Mouse (Mus musculus) limb, embryonic 13.5 days (tissue): ENCODE results near the gene Mapk8ip2. TPM values are rescaled to one million over a fixed set of nuclear protein-coding genes. Genes with fewer than 3 reads are reported as not detected.

Source experiments
- ATAC-seq: fragments of 200-750 bp; cut with Nextera tagmentation; 2 replicates; pipeline ENCODE4 v1.8.0; 2017; ENCODE audit warnings: low read depth, moderate number of reproducible peaks, moderate TSS enrichment; ENCODE audit not compliant: low FRiP score
- H3K27ac ChIP-seq: fragments of 300-500 bp; sonication (generic); 2 replicates; pipeline ENCODE4 v1.5.1; 2015; ENCODE audit warnings: inconsistent platforms, mild to moderate bottlenecking, moderate library complexity
- H3K27me3 ChIP-seq: fragments of 300-500 bp; sonication (generic); 2 replicates; pipeline ENCODE4 v1.6.1; 2015; ENCODE audit warnings: mild to moderate bottlenecking, inconsistent platforms
- H3K36me3 ChIP-seq: fragments of 300-500 bp; sonication (generic); 2 replicates; pipeline ENCODE4 v1.6.1; 2015; ENCODE audit warnings: inconsistent platforms, mild to moderate bottlenecking, moderate library complexity
- H3K4me1 ChIP-seq: fragments of 300-500 bp; sonication (generic); 2 replicates; pipeline ENCODE4 v1.6.1; 2015; ENCODE audit warnings: inconsistent platforms
- H3K4me2 ChIP-seq: fragments of 300-500 bp; sonication (generic); replicated peaks from 2 replicates; pipeline ENCODE4 v1.6.1; 2015; ENCODE audit warnings: inconsistent platforms, mild to moderate bottlenecking, moderate library complexity
- H3K4me3 ChIP-seq: fragments of 300-500 bp; sonication (generic); 2 replicates; pipeline ENCODE4 v1.5.1; 2015; ENCODE audit warnings: moderate library complexity, mild to moderate bottlenecking, inconsistent platforms
- H3K9ac ChIP-seq: fragments of 300-500 bp; sonication (generic); 2 replicates; pipeline ENCODE4 v1.6.1; 2015; ENCODE audit warnings: mild to moderate bottlenecking, inconsistent platforms
- H3K9me3 ChIP-seq: fragments of 300-500 bp; sonication (generic); 2 replicates; pipeline ENCODE4 v1.6.1; 2016; ENCODE audit warnings: inconsistent platforms
- whole genome bisulfite sequencing: fragments of 180-500 bp; shearing (Covaris S2); methylation state at CpG from one replicate; pipeline ENCODE4 v1.1.7; 2015; 5-methylcytosine and 5-hydroxymethylcytosine counted together
- polyA plus RNA-seq: library from polyadenylated mRNA; unstranded; fragments of >200 nt; fragmentation: Nextera tagmentation; extraction: Ambion mirVana; gene quantifications from 2 replicates; pipeline ENCODE4 v1.2.1, GENCODE M21; 2015

Mapk8ip2 gene
- polyA plus RNA-seq, 1 experiment from 2014 or later, result 2.4 TPM

GRCm38 (mm10) chr15:89496841-89497240, 43.1 kb downstream of the Mapk8ip2 start:
- Histone ChIP-seq H3K9ac (no peak overlapping the region), H3K27ac (no peak overlapping the region), H3K9me3 (no peaks in the 10 kb centered on the region), H3K36me3 (no peaks in the 10 kb centered on the region), H3K4me1 (peaks cover 21% of the 10 kb centered on the region), H3K4me3 (no peak overlapping the region), H3K27me3 (peaks cover 41% of the 10 kb centered on the region), H3K4me2 (no peak overlapping the region)
- ATAC-seq, result no peak
- WGBS, result 30% methylated on average over 2 of the region's 2 CpGs

- Histone ChIP-seq H3K4me2 (no peak overlapping the region), H3K27me3 (peaks cover 41% of the 10 kb centered on the region)
Observed at GRCm38 (mm10) chr15:89497391-89498048, 43.8 kb downstream of the Mapk8ip2 start.

GRCm38 (mm10) chr15:89498049-89498960, 44.6 kb downstream of the Mapk8ip2 start:
- peaks cover 4% of the 10 kb centered on the region; the same call in 1 of the 2 replicates for H3K36me3 ChIP-seq
- H3K4me2 ChIP-seq, result peak overlapping the region; percentile 92
- ATAC-seq, result no peak
- WGBS, result 3% methylated on average over 37 of the region's 41 CpGs
- peak overlapping the region; percentile 73 for H3K4me3 ChIP-seq
- H3K27me3 ChIP-seq, result peaks cover 41% of the 10 kb centered on the region
- no peak overlapping the region for H3K27ac ChIP-seq
- peak overlapping the region; percentile 81 for H3K9ac ChIP-seq
- H3K4me1 ChIP-seq, result peaks cover 21% of the 10 kb centered on the region
- no peaks in the 10 kb centered on the region for H3K9me3 ChIP-seq

More at GRCm38 (mm10) chr15:89497391-89498048, 43.8 kb downstream of the Mapk8ip2 start:
- peak overlapping the region; percentile 73 for H3K4me3 ChIP-seq
- WGBS, result 25% methylated on average over 4 of the region's 4 CpGs
- no peak overlapping the region for H3K27ac ChIP-seq
- H3K4me1 ChIP-seq, result peaks cover 21% of the 10 kb centered on the region
- H3K36me3 ChIP-seq, result no peaks in the 10 kb centered on the region
- no peak overlapping the region for H3K9ac ChIP-seq
- no peaks in the 10 kb centered on the region for H3K9me3 ChIP-seq
- no peak for ATAC-seq

- 1% methylated on average over 26 of the region's 72 CpGs for WGBS
- peaks cover 12% of the 10 kb centered on the region for H3K36me3 ChIP-seq
- peaks cover 21% of the 10 kb centered on the region for H3K4me1 ChIP-seq
Observed at GRCm38 (mm10) chr15:89498961-89499688, 45.4 kb downstream of the Mapk8ip2 start, which contains the start of gene Shank3. Gene Shank3 (plus strand): TSS chr15:89499623.

GRCm38 (mm10) chr15:89499784-89500220, 46.1 kb downstream of the Mapk8ip2 start:
- H3K4me1 ChIP-seq, result peaks cover 21% of the 10 kb centered on the region
- WGBS, result 0% methylated on average over 14 of the region's 60 CpGs
- ATAC-seq, result peak; percentile 66
- H3K4me3 ChIP-seq, result peak overlapping the region; percentile 73
- H3K36me3 ChIP-seq, result peaks cover 19% of the 10 kb centered on the region
- peak overlapping the region; percentile 92 for H3K4me2 ChIP-seq
- H3K9me3 ChIP-seq, result no peaks in the 10 kb centered on the region
- H3K27me3 ChIP-seq, result peaks cover 41% of the 10 kb centered on the region
- H3K9ac ChIP-seq, result peak overlapping the region; percentile 81
- H3K27ac ChIP-seq, result peak overlapping the region; percentile 58; the same call in 1 of the 2 replicates

More at GRCm38 (mm10) chr15:89498961-89499688, 45.4 kb downstream of the Mapk8ip2 start, which contains the start of gene Shank3:
- H3K4me2 ChIP-seq, result peak within 1 kb of the TSS; percentile 92
- H3K9me3 ChIP-seq, result no peaks in the 10 kb centered on the region
- H3K9ac ChIP-seq, result peak within 1 kb of the TSS; percentile 81
- H3K27me3 ChIP-seq, result peaks cover 41% of the 10 kb centered on the region
- H3K4me3 ChIP-seq, result peak within 1 kb of the TSS; percentile 73
- peak; percentile 52 for ATAC-seq
- peak within 1 kb of the TSS; percentile 58; the same call in 1 of the 2 replicates for H3K27ac ChIP-seq

- H3K36me3 ChIP-seq, result peaks cover 19% of the 10 kb centered on the region
- H3K4me1 ChIP-seq, result peaks cover 21% of the 10 kb centered on the region
- peak overlapping the region; percentile 92 for H3K4me2 ChIP-seq
- peak overlapping the region; percentile 81 for H3K9ac ChIP-seq
- no peaks in the 10 kb centered on the region for H3K9me3 ChIP-seq
- H3K27ac ChIP-seq, result peak overlapping the region; percentile 58; the same call in 1 of the 2 replicates
- 1% methylated on average over 35 of the region's 35 CpGs for WGBS
- H3K27me3 ChIP-seq, result peaks cover 41% of the 10 kb centered on the region
- ATAC-seq, result no peak; the same call in none of the 2 replicates
- H3K4me3 ChIP-seq, result peak overlapping the region; percentile 73
Observed at GRCm38 (mm10) chr15:89500221-89500791, 46.6 kb downstream of the Mapk8ip2 start.

- Histone ChIP-seq H3K4me3 (no peak overlapping the region), H3K4me1 (peaks cover 21% of the 10 kb centered on the region), H3K4me2 (no peak overlapping the region), H3K27me3 (peaks cover 37% of the 10 kb centered on the region), H3K9ac (no peak overlapping the region), H3K9me3 (no peaks in the 10 kb centered on the region), H3K36me3 (peaks cover 19% of the 10 kb centered on the region), H3K27ac (no peak overlapping the region)
- ATAC-seq, result no peak
- WGBS, result 86% methylated on average over 3 of the region's 3 CpGs
Observed at GRCm38 (mm10) chr15:89501321-89501720, 47.6 kb downstream of the Mapk8ip2 start.

- Histone ChIP-seq H3K27me3 (peaks cover 8% of the 10 kb centered on the region), H3K27ac (no peak overlapping the region), H3K9me3 (no peaks in the 10 kb centered on the region), H3K4me3 (no peak overlapping the region), H3K4me2 (no peak overlapping the region), H3K9ac (no peak overlapping the region), H3K4me1 (peaks cover 11% of the 10 kb centered on the region; the same call in 1 of the 2 replicates), H3K36me3 (peaks cover 36% of the 10 kb centered on the region)
- no peak for ATAC-seq
- 93% methylated on average over 9 of the region's 9 CpGs for WGBS
Observed at GRCm38 (mm10) chr15:89504838-89505237, 51.1 kb downstream of the Mapk8ip2 start.

- no peak overlapping the region for H3K27ac ChIP-seq
- H3K4me1 ChIP-seq, result no peaks in the 10 kb centered on the region
- no peak overlapping the region for H3K4me3 ChIP-seq
- no peak overlapping the region for H3K4me2 ChIP-seq
- WGBS, result 85% methylated on average over 8 of the region's 8 CpGs
- peaks cover 36% of the 10 kb centered on the region for H3K36me3 ChIP-seq
- no peak for ATAC-seq
- H3K27me3 ChIP-seq, result no peaks in the 10 kb centered on the region
- H3K9ac ChIP-seq, result no peak overlapping the region
- no peaks in the 10 kb centered on the region for H3K9me3 ChIP-seq
Observed at GRCm38 (mm10) chr15:89507751-89508150, 54.0 kb downstream of the Mapk8ip2 start.

GRCm38 (mm10) chr15:89512679-89513078, 59.0 kb downstream of the Mapk8ip2 start:
- H3K4me2 ChIP-seq, result no peak overlapping the region
- no peak overlapping the region for H3K9ac ChIP-seq
- WGBS, result 72% methylated on average over 4 of the region's 4 CpGs
- H3K27ac ChIP-seq, result no peak overlapping the region
- no peaks in the 10 kb centered on the region for H3K9me3 ChIP-seq
- H3K36me3 ChIP-seq, result peaks cover 4% of the 10 kb centered on the region; the same call in 1 of the 2 replicates
- H3K4me3 ChIP-seq, result no peak overlapping the region
- no peaks in the 10 kb centered on the region for H3K27me3 ChIP-seq
- H3K4me1 ChIP-seq, result no peaks in the 10 kb centered on the region
- ATAC-seq, result no peak
